Mouse (Mus musculus) CH12.LX (cell line): ENCODE results near the gene Safb2.

Experiments
- CTCF ChIP-seq, 2 experiments: IDR thresholded peaks in 1 of 2; conservative IDR thresholded peaks in 1 of 2; 2 replicates each; pipeline ENCODE4 v1.5.1; 2011 to 2012; ENCODE audit warnings: low read depth in 2 of 2, low read length in 2 of 2, improper control_type of control experiment in 1 of 2, inconsistent platforms in 1 of 2, mild to moderate bottlenecking in 1 of 2, moderate library complexity in 1 of 2
- NRF1 ChIP-seq: IDR thresholded peaks from 2 replicates; pipeline ENCODE4 v1.6.1; 2014; ENCODE audit warnings: low read depth, mild to moderate bottlenecking, inconsistent platforms, low read length, improper control_type of control experiment, moderate library complexity
- PAX5 ChIP-seq: IDR thresholded peaks from 2 replicates; pipeline ENCODE4 v1.6.1; 2012; ENCODE audit warnings: low read length, inconsistent platforms, mixed read lengths
- POLR2A ChIP-seq: IDR thresholded peaks from 2 replicates; pipeline ENCODE4 v1.6.1; 2011; ENCODE audit warnings: low read depth, mild to moderate bottlenecking, improper control_type of control experiment, low read length
- USF2 ChIP-seq: conservative IDR thresholded peaks from 2 replicates; pipeline ENCODE4 v1.6.1; 2011; ENCODE audit warnings: low read depth, low read length, improper control_type of control experiment

- TF ChIP-seq POLR2A (peak; percentile 86), CTCF (conservative IDR thresholded peaks at IDR 0.05 in 1 of 2, IDR thresholded peaks at IDR 0.05 in 1 of 2; ENCODE audit: low read depth in 2 of 2, low read length in 2 of 2) (peak in 1 of 2 experiments; percentile 54; a peak in 2 of 4 replicates), USF2 (no peak), PAX5 (no peak), NRF1 (peak; percentile 66)
Measured at GRCm38 (mm10) chr17:56609452-56610171, 25.2 kb upstream of the Safb2 start, which contains the start of gene 2410015M20Rik.
